Mouse (Mus musculus) Muller cell, postnatal 12 days (primary cell): ENCODE measurements around the gene Cdrt4.
A peak's percentile ranks its signal among the peaks of the same experiment; 100 is the strongest.

Experiments used
- DNase-seq: peaks from one replicate; pipeline ENCODE4 v3.0.0-alpha.2; 2015; ENCODE audit errors: inconsistent ontology term

Cdrt4 gene

DNA sequence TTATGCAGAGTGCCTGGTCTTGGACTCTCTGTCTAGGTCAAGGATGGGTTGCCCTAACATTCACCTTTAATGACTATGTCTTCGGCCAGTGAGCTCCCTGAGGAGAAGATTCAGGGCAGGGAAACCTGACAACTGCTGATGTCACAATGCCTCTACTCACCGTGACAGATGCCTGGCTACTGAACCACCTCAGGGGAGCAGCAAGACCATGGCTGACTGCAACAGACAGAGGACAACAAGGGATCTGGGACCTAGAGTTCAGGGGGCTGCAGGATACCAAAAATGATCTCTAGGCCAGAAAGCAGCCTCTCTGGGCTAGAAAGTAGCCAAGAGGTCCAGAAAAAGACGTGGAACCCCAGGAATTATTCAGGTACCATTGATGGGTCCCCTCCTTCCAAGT, at the start of gene Cdrt4:
Gene Cdrt4 (plus strand): TSS at position 182 of the 400 bp plus-strand sequence.
- no peak for DNase-seq

DNA sequence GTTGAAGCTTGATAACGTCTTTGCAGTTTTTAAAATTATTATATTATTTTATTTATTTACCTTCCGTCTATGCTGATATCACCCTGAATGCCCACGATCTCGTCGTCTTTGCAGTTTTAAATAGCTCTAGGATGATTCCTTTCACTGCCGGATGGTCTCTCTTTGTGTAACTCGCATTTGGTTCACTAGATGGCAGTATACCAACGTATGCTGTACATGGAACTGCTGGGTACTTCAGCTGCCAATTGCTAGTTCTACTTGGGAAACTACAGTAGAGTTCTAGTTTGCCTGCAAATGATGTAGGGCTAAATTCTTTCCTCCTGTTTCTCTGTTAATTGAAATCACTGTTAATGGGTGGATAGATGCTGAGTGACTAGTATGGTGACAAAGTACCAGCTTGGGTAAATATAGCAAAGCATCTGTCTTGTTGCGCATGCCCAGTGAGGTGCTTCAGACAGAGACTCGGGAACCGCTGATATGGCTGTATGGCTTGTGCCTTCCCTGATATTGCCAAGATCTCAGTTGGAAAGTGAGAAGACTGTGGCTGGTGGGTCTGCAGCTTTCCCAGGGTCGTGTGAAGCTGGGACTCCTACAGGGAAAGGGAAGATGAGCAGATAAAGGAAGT, 49.2 kb upstream of the Cdrt4 start:
- peak; percentile 68 for DNase-seq

GRCm38 (mm10) chr11:62903871-62904495, 47.0 kb upstream of the Cdrt4 start:
- DNase-seq, result no peak

GRCm38 (mm10) chr11:62909720-62910306, 41.2 kb upstream of the Cdrt4 start:
- no peak for DNase-seq

DNA sequence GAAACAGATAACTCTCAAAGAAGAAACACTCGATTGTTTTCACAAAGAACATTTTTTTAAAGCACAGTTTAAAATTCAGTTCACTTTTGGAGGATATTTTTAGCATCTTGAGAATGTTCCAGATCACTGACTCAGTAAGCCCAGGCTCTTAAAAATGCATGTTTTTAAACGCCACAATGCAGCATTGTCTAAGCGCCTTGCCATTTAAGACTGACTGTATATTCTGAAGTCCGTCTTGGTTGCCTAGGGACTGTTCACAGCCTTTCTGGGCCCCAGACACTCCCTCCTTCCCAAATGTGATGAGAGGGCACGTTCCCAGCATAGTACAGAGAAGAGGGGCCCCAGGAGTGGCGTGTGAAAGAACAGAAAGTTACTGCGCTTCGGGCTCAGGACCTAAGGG, 39.6 kb upstream of the Cdrt4 start:
- DNase-seq, result no peak

- DNase-seq, result no peak
Observed at GRCm38 (mm10) chr11:62913141-62913540, 37.9 kb upstream of the Cdrt4 start.

DNA sequence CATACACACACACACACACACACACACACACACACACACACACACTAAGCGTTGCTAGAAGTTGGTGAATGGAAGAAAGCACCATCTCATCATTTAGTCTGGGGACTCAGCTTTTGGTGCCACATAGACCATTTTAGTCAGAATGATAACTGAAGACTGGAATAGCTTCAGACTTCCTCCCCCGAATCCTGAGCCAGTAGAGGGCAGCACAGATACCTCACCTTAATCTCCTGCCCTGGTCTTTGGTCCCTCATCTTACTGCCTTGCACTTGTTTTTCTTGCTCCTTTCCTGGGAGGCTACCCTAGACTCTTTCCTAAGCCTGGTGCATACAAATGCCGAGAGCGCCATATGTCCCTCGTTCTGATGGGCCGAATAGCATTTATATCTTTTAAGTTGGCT, 36.5 kb upstream of the Cdrt4 start:
- DNase-seq, result no peak

DNA sequence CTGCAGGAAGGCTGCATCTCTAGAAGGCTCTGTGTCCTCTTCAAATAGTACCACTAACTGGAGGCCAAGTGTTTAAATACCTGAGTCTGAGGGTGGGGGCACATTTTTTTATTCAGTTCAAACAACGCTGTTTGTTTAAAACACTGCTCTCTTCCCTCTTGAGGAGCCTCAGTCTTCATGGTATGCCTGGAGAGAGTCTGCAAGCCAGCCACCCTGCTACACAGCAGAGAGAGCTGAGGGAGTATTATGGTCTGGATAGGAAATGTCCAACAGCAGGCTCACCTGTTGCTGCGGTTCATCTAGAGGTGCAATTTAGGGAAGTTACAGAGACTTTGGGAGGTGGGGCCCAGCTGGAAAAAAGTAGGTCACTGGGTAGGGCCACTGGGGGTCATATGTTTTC, 35.5 kb upstream of the Cdrt4 start:
- no peak for DNase-seq

- DNase-seq, result no peak
Observed at GRCm38 (mm10) chr11:62916765-62917164, 34.2 kb upstream of the Cdrt4 start.

- DNase-seq, result no peak
Observed at GRCm38 (mm10) chr11:62919946-62920742, 30.8 kb upstream of the Cdrt4 start.

DNA sequence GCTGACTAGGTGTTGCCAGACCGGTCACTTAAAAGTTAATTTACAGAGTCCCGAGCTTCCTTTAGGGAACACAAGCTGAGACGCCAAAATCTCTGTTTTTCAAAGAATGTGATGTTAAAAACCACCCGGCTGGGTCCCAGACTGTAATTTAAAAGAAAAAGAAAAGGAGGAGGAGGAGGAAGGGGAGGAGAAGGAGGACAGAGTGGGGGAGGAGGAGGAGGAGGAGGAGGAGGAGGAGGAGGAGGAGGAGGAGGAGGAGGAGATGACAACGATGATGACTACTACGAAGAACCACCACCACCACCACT, 30.3 kb upstream of the Cdrt4 start:
- no peak for DNase-seq

DNA sequence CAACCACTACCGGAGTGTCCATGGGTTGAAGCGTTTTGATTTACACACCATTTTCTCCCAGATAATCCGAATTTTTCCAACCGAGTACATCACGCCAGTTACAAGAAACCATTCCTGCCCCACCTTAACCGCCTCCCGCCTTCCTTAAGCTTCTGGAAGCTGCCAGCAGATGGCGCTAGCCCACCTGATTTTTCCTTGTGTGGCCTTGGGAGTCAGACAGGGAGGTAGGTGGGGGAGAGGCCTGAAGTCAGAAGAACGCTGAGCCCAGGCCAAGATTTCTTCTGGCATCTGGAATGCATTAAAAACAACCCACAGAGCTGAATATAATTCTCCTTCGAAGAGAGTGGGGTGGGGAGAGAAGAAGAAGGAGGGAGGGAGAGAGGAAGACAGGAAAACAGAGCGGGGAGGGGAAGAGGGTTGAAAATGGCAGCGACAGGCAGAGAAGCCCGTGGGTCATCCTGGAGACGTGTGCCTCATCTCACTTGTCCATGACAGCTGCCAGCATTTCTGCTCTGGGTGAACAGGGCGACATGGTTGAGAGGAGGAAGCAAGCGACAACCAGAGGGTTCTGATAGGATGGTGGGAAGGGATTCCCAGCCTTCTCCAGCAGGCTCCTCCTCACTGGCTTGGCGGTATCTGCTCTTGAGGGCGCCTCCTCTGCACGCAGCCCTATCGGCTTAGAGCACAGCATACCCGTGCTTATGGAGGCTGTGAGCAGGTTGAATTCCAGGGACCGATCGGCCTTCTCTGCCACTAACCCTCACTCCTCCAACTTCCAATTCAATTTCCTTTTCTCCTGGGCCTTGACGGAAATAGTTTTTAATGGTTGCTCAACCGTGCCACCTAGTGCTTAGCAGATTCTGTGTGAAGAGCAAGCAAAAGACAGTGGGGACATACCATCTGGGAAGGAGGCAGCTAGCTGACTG, 29.7 kb upstream of the Cdrt4 start:
- peak; percentile 92 for DNase-seq

- no peak for DNase-seq
Observed at GRCm38 (mm10) chr11:62924091-62924761, 26.8 kb upstream of the Cdrt4 start.

DNA sequence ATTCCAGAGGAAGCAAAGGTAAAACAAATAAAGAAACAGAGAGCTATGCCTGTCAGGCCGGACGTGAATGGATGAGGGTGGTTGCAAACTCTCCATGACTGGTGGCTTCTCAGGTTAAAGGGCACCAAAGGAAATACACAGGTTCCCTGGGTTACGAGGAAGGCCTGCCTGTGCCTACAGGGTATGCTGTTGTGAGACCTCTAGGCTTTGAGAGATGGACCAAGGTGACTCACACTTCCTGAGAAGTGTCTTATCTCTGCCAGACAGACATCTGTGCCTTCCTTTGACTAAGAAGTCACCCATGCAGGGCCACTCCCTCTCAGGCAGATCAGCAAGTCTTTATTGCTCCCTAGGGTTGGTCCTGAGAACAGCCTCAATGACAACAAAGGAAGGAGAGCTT, 21.2 kb upstream of the Cdrt4 start:
- DNase-seq, result no peak

DNA sequence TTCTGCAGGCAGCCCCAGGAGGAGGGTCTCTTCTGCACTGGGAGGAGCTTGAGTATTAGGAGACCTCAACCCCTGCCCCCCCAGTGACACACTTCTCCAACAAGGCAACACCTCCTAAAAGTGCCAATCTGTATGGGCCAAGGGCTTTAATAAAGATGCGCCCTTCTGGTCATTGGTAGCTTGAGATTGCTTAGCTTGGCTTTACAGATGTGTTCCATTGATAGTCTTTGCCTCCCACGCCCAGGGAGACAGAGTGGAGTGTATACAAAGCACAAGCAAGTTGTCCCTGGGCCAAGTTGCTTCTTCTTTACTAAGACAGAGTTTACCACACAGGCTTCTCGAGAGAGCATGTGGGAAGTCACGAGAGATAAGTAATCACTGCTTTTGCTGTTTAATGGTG, 20.4 kb upstream of the Cdrt4 start:
- DNase-seq, result no peak

- DNase-seq, result no peak
Observed at GRCm38 (mm10) chr11:62931141-62931540, 19.9 kb upstream of the Cdrt4 start.

GRCm38 (mm10) chr11:62933099-62933498, 17.9 kb upstream of the Cdrt4 start:
- no peak for DNase-seq

- DNase-seq, result no peak
Observed at GRCm38 (mm10) chr11:62934795-62935514, 16.0 kb upstream of the Cdrt4 start.

GRCm38 (mm10) chr11:62937986-62938385, 13.0 kb upstream of the Cdrt4 start:
- DNase-seq, result no peak

DNA sequence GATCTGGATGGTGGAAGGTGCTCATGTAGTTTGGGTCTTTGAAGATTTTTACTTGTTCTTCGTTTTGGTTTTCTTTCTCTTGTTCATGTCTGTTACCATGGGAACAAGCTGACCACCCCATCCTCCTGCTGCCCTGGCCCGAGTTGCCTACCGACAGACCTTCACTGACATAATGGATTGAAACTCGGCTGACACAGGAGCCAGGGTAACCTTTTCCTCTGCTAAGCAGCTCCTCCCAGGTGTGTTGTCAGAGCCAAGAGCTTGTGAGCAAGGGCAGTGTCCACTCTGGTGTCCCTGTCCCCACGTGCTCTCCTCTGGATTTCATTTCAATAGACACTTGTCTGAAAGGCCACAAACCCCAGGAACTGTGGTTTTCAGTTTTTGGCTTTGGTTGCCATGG, 12.1 kb upstream of the Cdrt4 start:
- DNase-seq, result no peak
